Mouse (Mus musculus): ENCODE data around the gene Gm29427. TPM values are rescaled to one million over a fixed set of nuclear protein-coding genes. Genes with fewer than 3 reads are reported as not detected.

The Gm29427 gene
- polyA plus RNA-seq, 1 experiment: 0.40 TPM

DNA sequence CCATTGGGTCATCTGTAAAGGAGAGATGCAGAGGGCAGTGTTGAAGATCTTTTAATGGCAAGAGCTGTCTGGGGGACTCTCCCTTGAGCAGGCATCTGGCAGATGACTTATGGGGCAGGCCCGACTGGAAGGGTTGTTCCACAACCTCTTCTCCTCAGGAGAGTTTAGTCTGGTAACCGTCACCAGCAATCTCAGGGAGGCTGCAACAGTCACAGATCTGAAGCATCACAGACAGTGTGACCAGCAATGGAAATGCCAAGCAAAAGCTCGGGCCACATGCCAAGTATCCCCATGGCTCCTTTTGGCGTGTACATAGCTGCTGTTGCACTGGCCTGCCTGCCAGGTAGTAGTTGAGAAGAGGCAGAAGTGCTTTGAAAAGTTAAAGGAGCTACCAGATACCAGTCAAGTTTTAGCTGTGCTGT is 24.6 kb upstream of the Gm29427 start:
- Histone ChIP-seq H3K36me3 (ENCODE audit: control insufficient read depth, insufficient read depth, low read length, poor library complexity, severe bottlenecking) (no peaks in the 10 kb centered on the region), H3K9ac (ENCODE audit: low read depth, poor library complexity, severe bottlenecking) (no peak overlapping the region), H3K27me3 (ENCODE audit: control insufficient read depth, insufficient read depth, low read length, poor library complexity, severe bottlenecking) (no peaks in the 10 kb centered on the region), H3K4me3 (ENCODE audit: low read depth, low read length) (no peak overlapping the region), H3K4me1 (ENCODE audit: control insufficient read depth, insufficient read depth, low read length) (peaks cover 2% of the 10 kb centered on the region), H3K9me3 (replicated peaks; ENCODE audit: control insufficient read depth, insufficient read depth, low read length, poor library complexity, severe bottlenecking) (no peaks in the 10 kb centered on the region), H3K27ac (ENCODE audit: insufficient read depth, low read length) (no peak overlapping the region)
- TF ChIP-seq POLR2A (IDR thresholded peaks at IDR 0.05; ENCODE audit: insufficient read depth, low read length) (no peak), EP300 (IDR thresholded peaks at IDR 0.05; ENCODE audit: insufficient read depth, low read depth, low read length) (no peak), CTCF (IDR thresholded peaks at IDR 0.05; ENCODE audit: low read depth, low read length) (no peak)

DNA sequence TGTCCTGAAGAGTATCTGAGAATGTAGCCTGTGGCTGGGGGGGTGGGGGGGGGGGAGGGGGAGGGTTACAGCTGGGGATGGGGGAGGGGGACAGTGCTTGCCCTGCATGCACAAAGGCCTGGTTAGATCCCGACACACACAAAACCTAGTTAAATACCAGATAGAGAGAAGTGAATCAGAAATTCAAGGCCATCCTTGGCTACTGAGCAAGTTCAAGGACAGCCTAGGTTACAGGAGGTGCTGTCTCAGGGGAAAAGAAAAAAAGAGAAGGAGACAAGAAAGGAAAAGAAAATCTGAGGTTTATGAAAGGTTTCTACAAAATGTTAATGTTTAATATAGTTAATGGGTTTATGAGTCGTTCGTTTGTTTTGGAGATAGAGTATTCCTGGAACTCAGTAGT is 24.0 kb upstream of the Gm29427 start:
- TF ChIP-seq CTCF (IDR thresholded peaks at IDR 0.05; ENCODE audit: low read depth, low read length) (no peak), POLR2A (IDR thresholded peaks at IDR 0.05; ENCODE audit: insufficient read depth, low read length) (no peak), EP300 (IDR thresholded peaks at IDR 0.05; ENCODE audit: insufficient read depth, low read depth, low read length) (no peak)
- Histone ChIP-seq H3K27me3 (ENCODE audit: control insufficient read depth, insufficient read depth, low read length, poor library complexity, severe bottlenecking) (no peaks in the 10 kb centered on the region), H3K4me3 (ENCODE audit: low read depth, low read length) (no peak overlapping the region), H3K4me1 (ENCODE audit: control insufficient read depth, insufficient read depth, low read length) (peaks cover 2% of the 10 kb centered on the region), H3K36me3 (ENCODE audit: control insufficient read depth, insufficient read depth, low read length, poor library complexity, severe bottlenecking) (no peaks in the 10 kb centered on the region), H3K27ac (ENCODE audit: insufficient read depth, low read length) (no peak overlapping the region), H3K9ac (ENCODE audit: low read depth, poor library complexity, severe bottlenecking) (no peak overlapping the region), H3K9me3 (replicated peaks; ENCODE audit: control insufficient read depth, insufficient read depth, low read length, poor library complexity, severe bottlenecking) (no peaks in the 10 kb centered on the region)

GRCm38 (mm10) chr1:130738551-130739106 is 23.0 kb upstream of the Gm29427 start:
- no peak overlapping the region for H3K27ac ChIP-seq (ENCODE audit: insufficient read depth, low read length)
- peaks cover 2% of the 10 kb centered on the region for H3K4me1 ChIP-seq (ENCODE audit: control insufficient read depth, insufficient read depth, low read length)
- TF ChIP-seq EP300 (IDR thresholded peaks at IDR 0.05; ENCODE audit: insufficient read depth, low read depth, low read length) (no peak), CTCF (IDR thresholded peaks at IDR 0.05; ENCODE audit: low read depth, low read length) (no peak), POLR2A (IDR thresholded peaks at IDR 0.05; ENCODE audit: insufficient read depth, low read length) (no peak)
- H3K4me3 ChIP-seq (ENCODE audit: low read depth, low read length): no peak overlapping the region
- no peaks in the 10 kb centered on the region for H3K27me3 ChIP-seq (ENCODE audit: control insufficient read depth, insufficient read depth, low read length, poor library complexity, severe bottlenecking)
- H3K9me3 ChIP-seq (replicated peaks; ENCODE audit: control insufficient read depth, insufficient read depth, low read length, poor library complexity, severe bottlenecking): no peaks in the 10 kb centered on the region
- H3K9ac ChIP-seq (ENCODE audit: low read depth, poor library complexity, severe bottlenecking): no peak overlapping the region
- no peaks in the 10 kb centered on the region for H3K36me3 ChIP-seq (ENCODE audit: control insufficient read depth, insufficient read depth, low read length, poor library complexity, severe bottlenecking)

- Histone ChIP-seq H3K9ac (ENCODE audit: low read depth, poor library complexity, severe bottlenecking) (no peak overlapping the region), H3K27ac (ENCODE audit: insufficient read depth, low read length) (no peak overlapping the region), H3K36me3 (ENCODE audit: control insufficient read depth, insufficient read depth, low read length, poor library complexity, severe bottlenecking) (no peaks in the 10 kb centered on the region), H3K4me3 (ENCODE audit: low read depth, low read length) (no peak overlapping the region), H3K4me1 (ENCODE audit: control insufficient read depth, insufficient read depth, low read length) (peaks cover 2% of the 10 kb centered on the region), H3K9me3 (replicated peaks; ENCODE audit: control insufficient read depth, insufficient read depth, low read length, poor library complexity, severe bottlenecking) (no peaks in the 10 kb centered on the region), H3K27me3 (ENCODE audit: control insufficient read depth, insufficient read depth, low read length, poor library complexity, severe bottlenecking) (no peaks in the 10 kb centered on the region)
- TF ChIP-seq POLR2A (IDR thresholded peaks at IDR 0.05; ENCODE audit: insufficient read depth, low read length) (no peak), EP300 (IDR thresholded peaks at IDR 0.05; ENCODE audit: insufficient read depth, low read depth, low read length) (no peak), CTCF (IDR thresholded peaks at IDR 0.05; ENCODE audit: low read depth, low read length) (no peak)
Measured at GRCm38 (mm10) chr1:130737916-130738315, 22.3 kb upstream of the Gm29427 start.

DNA sequence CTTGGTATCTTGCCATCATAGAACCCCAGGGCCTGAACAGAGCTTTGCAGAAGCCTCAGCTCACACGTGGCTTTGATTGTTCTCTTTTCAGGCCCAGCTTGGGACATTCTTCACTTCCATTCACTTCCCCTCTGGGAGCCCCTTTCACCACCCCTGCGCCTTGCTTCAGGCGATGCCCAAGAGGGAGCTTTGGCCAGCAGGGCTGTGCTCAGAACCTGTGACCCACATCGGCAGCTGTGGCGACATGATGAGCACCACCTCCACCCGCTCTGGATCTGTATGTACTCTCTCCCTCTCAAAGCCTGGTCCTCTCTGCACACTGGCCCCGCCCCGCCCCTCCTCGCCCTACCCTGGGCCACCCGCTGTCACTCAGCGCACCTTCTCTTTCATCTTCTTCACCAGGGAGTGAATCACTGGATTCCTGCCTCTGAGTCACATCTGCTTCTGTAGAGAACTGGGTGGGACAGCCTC is 21.8 kb upstream of the Gm29427 start:
- Histone ChIP-seq H3K27ac (ENCODE audit: insufficient read depth, low read length) (no peak overlapping the region), H3K27me3 (ENCODE audit: control insufficient read depth, insufficient read depth, low read length, poor library complexity, severe bottlenecking) (no peaks in the 10 kb centered on the region), H3K4me1 (ENCODE audit: control insufficient read depth, insufficient read depth, low read length) (peaks cover 2% of the 10 kb centered on the region), H3K9ac (ENCODE audit: low read depth, poor library complexity, severe bottlenecking) (no peak overlapping the region), H3K9me3 (replicated peaks; ENCODE audit: control insufficient read depth, insufficient read depth, low read length, poor library complexity, severe bottlenecking) (no peaks in the 10 kb centered on the region), H3K4me3 (ENCODE audit: low read depth, low read length) (no peak overlapping the region), H3K36me3 (ENCODE audit: control insufficient read depth, insufficient read depth, low read length, poor library complexity, severe bottlenecking) (no peaks in the 10 kb centered on the region)
- no peak for TF ChIP-seq EP300 (IDR thresholded peaks at IDR 0.05; ENCODE audit: insufficient read depth, low read depth, low read length)
- TF ChIP-seq POLR2A (IDR thresholded peaks at IDR 0.05; ENCODE audit: insufficient read depth, low read length): no peak
- no peak for TF ChIP-seq CTCF (IDR thresholded peaks at IDR 0.05; ENCODE audit: low read depth, low read length)

DNA sequence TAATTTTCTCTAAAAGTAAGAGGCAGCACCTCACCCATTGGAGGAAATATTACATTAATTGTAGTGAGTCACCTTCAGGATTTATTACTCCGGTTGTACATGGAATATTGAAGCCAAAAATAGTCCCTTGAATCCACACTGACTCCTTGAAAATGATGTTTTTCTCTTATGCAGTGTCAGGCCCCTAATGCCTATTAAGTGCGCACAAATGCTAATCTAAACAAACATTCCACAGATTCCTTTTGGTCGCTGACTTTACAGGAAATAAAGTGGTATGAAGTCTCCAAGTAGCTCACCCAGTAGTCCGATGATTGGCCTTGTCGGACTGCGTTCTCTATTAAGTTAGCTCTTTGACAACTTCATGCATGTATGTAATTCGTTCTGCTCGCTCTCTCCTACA is 19.3 kb upstream of the Gm29427 start:
- no peak for TF ChIP-seq CTCF (IDR thresholded peaks at IDR 0.05; ENCODE audit: low read depth, low read length)
- TF ChIP-seq POLR2A (IDR thresholded peaks at IDR 0.05; ENCODE audit: insufficient read depth, low read length): no peak
- TF ChIP-seq EP300 (IDR thresholded peaks at IDR 0.05; ENCODE audit: insufficient read depth, low read depth, low read length): no peak
- no peak overlapping the region for H3K4me3 ChIP-seq (ENCODE audit: low read depth, low read length)
- H3K36me3 ChIP-seq (ENCODE audit: control insufficient read depth, insufficient read depth, low read length, poor library complexity, severe bottlenecking): no peaks in the 10 kb centered on the region
- H3K4me1 ChIP-seq (ENCODE audit: control insufficient read depth, insufficient read depth, low read length): no peaks in the 10 kb centered on the region
- no peaks in the 10 kb centered on the region for H3K27me3 ChIP-seq (ENCODE audit: control insufficient read depth, insufficient read depth, low read length, poor library complexity, severe bottlenecking)
- no peaks in the 10 kb centered on the region for H3K9me3 ChIP-seq (replicated peaks; ENCODE audit: control insufficient read depth, insufficient read depth, low read length, poor library complexity, severe bottlenecking)
- H3K27ac ChIP-seq (ENCODE audit: insufficient read depth, low read length): no peak overlapping the region
- no peak overlapping the region for H3K9ac ChIP-seq (ENCODE audit: low read depth, poor library complexity, severe bottlenecking)
